Mouse (Mus musculus) kidney, adult 18-20 months (tissue): ENCODE results near the gene Ipo11.

Source experiments
- DNase-seq: peaks from one replicate; pipeline ENCODE4 v3.0.0; 2021

Ipo11 gene

DNA sequence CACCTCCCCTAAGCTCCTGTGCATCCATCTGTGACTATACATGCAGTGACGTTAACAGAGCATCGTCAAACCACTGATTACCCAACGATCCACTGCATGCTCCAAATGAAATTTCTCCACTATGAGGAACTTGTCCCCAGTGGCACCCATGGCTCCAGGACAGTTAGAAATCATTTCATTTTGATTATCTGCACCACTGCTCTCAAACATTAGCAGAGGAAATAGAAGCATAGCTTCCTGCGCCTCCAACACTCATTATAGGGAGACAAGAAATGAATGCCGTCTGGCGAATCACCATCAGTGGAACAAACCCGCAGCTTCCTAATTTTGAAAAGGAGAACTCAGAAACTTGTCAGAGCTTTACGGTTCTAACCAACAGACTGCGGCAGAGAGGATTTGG lies 123.7 kb downstream of the Ipo11 start:
- no peak for DNase-seq

DNA sequence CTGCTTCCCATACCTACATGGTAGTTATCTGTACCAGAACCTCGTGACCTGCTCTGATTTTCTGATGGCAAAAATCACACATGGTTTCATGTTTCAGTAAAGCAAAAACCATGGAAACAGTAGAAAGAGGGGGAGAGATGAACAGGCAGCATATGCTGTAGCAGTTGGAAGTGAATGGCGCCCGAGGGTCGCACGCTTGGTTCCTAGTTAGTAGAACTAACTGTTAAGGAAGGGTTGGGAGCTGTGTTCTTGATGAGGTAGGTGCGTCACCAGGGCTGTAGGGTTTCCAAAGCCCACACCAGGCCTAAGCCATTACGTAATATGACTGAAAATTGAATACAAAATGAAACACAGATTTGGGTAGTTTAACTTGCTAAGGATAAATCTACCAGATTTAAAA lies 126.6 kb downstream of the Ipo11 start:
- no peak for DNase-seq

DNA sequence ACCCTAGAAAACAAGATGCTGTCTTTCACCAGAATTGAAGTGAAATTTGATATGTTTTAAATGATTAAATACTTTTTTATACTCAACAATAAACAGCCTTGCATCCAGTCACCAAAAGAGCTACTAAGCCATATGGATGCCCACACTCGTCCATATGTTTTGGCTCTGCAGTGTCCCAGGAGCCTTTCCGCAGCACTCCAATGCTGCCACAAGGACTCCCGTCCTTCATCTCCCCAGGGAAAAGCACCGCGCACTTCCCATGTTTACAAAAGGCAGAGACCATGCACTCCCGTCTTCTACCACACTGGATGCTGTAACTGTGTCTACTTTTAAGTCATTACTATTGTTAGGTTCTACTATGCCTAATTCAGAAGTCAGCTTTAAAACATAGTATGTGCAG lies 127.9 kb downstream of the Ipo11 start:
- DNase-seq: no peak

DNA sequence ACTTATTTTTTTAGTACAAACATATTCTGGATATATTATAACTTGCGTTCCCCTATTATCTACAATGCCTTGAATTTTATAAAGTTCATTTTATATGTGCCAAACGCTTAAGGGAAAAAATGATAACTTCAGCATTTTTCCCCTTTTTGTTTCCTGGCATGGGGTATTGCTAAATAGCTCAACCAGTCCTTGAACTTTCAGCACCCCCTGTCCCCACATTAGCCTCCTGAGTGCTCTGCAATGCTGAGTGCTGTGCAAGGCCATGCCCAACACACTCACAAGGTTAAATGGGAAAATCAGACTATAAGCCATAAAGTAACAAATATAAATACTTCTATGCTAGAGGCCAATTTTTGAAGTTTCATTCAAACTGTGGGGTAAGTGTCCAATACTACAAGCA lies 128.4 kb downstream of the Ipo11 start:
- no peak for DNase-seq

DNA sequence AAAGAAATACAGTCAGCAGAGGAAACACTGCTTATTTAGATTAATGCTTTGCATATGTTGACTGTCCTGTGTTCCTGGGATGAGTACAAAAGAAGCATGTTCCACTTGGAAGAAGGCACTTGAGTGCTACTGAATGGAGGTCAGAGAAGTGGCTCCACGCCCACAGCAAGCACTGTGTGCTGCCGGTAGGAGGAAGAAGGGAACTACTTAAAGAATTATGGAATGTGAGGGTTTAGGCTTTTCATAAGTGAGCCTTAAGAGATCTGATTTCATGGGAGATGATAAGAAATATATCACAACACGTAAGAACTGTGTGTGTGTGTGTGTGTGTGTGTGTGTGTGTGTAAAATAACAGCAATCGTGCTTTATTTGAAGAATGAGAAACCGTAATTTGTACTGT lies 129.5 kb downstream of the Ipo11 start:
- no peak for DNase-seq

DNA sequence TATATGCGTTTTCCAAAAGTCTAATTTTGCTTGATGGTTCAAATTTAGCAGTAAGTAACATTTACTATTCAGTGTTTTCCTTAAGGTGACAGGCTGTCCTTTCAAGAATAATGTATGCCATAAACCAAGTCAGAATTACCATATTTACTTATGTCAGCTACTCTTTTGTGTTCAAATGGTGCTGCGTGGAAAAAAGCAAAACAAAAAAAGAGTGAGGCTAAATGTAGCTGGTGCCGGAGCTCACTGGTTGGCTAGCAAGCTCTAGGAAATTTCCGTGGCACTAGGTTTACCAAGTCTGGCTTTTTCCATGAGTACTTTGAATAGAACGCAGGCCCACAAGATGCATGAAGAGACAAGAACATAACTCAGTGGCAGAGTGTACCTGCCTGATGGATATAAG lies 131.6 kb downstream of the Ipo11 start:
- no peak for DNase-seq

DNA sequence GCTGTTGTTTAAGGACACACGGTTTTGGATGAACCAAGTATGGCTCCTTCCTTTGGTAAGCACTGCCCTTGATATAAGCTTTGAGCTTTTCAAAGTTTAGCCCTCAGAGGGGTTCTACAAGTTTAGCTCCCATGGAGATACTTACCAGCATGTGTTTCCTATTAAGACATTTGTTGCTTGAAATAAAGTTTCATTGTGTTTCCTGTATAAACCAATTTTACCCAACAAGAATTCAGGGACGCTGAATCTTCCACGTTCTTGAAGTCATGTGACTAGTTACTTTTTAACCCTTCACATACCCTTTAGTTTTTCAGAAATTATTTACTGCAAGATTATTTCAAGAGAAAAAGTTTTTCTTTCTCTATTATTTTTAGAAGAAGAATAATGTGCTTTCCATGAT lies 138.7 kb downstream of the Ipo11 start:
- no peak for DNase-seq

DNA sequence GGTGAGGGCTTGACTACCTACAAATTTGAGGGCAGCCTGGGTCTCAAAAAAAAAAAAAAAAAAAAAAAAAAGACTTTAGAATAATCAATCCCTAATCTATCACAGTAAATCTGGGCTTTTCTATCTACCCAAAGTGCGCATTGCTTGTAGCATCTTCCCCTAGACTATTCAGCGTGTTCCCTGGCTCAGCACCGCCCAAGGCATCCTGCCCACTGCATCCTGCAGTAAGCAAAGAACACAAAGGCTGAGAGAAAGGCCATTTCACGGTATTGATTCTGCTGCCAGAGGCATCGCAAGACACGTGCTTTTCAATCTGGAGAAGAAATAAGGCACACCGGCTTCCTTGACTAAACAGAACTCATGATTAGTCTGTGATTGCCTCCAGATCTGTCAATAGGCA lies 147.9 kb downstream of the Ipo11 start:
- DNase-seq: no peak

DNA sequence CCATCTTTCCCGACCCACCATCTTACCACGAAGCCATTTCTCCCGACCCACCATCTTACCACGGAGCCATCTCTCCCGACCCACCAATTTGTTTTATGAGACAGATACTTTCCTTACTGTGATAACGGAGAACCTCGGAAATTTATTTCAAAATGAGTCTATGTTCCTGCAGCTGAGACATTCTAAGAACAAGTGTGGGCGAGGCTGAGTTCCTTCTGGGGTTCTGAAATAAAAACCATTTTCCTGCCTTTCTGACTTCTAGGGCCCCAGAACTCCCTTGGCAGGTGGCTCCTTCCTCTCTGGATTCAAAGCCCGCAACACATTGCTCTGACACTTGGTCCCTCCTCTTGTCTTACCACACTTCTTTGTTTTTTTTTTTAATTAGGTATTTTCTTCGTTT lies 168.0 kb downstream of the Ipo11 start:
- no peak for DNase-seq

DNA sequence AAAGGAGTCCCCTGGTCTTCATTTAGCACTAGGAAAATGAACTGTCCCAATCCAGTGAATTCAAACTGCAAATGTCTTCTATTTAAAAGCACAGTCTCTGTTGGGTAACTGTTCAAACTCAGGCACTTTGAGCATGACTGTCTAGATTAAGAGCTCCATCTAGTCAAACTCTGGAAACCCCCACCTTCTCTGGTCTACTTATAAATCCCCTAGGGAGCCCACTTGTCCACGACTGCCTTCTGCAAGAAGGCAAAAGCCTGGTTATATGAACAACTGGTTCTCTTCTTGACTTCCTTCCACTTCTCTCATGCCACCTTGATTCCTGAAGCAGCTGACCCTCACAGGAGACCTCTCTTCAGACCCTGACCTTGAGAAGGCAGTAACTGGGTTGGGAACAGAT lies 174.1 kb downstream of the Ipo11 start:
- DNase-seq: no peak

DNA sequence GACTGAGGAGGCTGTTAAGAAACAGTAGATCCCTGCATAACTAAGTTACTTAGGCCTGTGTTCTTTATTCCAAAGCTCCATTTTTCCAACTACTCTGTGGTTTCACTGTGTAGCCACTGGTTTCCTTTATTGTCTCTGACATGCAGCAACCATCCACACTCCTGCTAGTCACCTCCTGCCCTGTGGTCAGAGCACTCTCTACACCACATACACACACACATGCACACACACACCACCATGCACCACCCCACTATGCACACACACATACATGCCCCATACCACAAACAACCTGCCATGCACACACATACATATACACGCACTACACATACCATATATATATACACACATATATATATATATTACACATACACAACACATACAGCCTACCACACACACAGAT lies 175.1 kb downstream of the Ipo11 start:
- DNase-seq: no peak

DNA sequence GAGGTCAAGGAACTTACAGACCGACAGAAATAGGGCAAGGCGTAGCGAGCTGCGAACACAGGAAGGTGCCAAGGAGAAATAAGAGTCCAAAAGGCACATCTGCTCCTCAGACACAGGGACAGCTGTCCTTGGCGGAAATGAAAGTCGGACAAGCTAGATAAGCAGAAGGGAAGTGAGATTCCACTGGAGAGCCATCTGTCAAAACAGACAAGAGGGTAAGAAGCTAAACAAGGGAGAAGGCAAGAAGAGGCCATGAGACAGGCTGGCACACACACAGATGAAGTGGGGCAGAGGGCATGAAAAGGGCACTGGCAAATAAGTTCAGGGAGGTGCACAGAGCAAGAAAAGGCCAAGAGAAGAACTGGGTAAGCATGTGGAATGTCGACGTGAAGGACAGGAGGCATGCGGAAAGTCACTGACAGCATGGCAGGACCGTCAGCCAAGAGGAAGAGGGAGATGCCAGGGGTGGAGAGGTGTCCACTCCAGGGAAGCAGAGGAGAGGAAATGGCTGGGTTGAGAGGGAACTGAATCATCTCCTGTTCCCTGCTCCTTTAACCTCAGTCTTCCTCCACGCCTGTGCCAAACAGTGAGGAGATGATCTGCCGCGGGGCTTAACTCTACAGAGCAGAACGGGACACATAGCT lies 176.4 kb downstream of the Ipo11 start:
- peak; percentile 52 for DNase-seq

DNA sequence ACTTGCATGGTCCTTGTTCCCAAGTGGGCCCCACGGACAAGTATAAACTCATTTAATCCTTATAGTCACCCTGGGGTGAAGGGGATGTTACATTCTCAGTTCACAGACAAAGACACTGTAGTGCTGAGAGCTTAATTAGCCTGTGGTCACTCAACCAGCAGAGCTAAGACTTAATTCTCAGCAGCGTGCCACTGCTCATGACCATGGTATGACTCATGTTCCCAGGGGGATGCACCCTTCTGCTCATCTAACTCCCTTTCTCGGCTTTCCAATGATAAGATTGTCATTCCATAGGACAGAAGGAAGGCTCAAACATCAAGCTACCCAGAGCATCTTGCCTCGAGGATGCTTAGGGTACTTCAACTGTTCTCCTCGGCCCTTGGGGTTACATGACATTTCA lies 180.9 kb downstream of the Ipo11 start:
- DNase-seq: no peak

DNA sequence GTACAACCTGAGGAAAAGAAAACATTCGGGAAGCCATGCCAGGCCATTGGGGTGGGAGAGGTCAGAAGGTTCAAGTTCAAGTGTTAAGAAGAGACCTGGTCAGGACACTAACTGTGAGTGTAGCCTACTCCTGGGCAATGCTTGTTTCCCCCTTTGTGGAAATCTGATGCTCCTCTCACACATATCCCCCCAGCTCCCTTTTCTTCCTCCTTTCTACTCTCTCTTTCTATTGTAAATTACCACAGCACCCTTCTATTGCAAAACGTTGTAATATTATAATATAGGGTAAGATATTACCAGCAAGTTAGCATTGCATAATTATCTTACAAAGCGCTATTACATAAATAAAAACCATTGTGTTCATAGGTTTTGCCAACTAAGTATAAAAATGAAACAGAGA lies 182.5 kb downstream of the Ipo11 start:
- DNase-seq: no peak

DNA sequence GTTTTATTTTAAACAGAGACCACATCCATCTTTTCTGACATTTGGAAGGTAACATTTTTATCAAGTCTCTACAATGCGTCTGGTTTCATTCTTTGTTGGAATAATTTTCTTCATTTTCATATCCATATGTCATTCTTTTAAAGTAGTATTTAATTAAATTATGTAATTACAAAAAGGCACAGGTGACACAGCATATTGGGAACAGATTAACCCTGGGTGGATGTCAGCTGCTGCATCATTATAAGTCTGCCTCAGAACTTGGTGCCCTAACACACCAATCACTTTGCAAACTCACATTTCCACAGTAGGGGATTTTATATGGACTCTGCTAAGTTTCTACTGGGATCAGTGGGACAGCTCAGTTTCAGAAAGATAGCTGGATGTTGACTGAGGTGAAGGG lies 184.8 kb downstream of the Ipo11 start:
- DNase-seq: no peak

DNA sequence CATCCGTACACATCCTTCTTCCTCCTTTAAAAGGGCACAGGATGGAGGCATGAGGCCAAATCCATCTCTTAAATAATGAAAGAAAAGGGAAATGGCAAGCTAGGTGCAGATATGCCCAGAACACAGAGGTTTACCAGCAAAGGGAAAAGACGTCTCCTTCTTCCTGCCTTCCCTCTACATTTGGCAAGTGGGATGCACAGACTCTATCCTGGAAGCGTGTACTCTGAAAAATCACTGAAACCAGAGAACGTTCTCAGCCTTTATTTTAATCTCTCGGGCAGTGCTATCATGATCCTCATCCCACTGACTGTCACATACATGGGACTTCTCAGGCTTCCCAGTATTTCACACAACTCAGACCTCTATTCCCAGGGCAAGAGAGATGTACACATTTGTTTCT lies 189.9 kb downstream of the Ipo11 start:
- no peak for DNase-seq

DNA sequence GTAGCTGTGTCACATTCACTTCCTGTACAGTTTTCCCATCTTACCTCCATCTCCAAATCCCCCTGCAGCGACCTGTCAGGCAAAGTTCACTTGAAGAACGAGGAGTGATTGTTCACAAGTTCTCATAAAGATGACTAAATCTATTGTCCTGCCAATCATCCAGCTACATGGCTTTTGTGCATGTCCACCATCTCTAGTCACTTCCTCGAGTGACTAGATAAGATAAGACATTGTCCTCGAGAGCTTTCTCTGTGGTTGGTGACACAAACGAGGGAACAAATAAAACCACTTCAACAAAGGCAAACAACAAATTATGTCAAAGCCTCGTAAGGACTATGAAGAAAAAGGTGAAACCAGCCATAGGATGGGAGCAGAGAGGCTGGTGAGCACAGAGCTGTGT lies 191.6 kb downstream of the Ipo11 start:
- DNase-seq: no peak
